Mouse (Mus musculus) spleen, adult 18-20 months (tissue): ENCODE measurements around the gene Cops4.
A peak's percentile ranks its signal among the peaks of the same experiment; 100 is the strongest.

ENCODE experiments used
- DNase-seq, 2 experiments: peaks; one replicate each; pipeline ENCODE4 v3.0.0; 2022; ENCODE audit warnings: mixed read lengths in 2 of 2

Gene Cops4

GRCm38 (mm10) chr5:100581622-100582434 lies 63.7 kb downstream of the Cops4 start:
- DNase-seq, result no peak

- peak in 1 of 2 experiments; percentile 35 for DNase-seq
Measured at GRCm38 (mm10) chr5:100582435-100582826, 64.3 kb downstream of the Cops4 start.

- no peak for DNase-seq
Measured at GRCm38 (mm10) chr5:100583066-100583465, 65.0 kb downstream of the Cops4 start.

GRCm38 (mm10) chr5:100585206-100585644 lies 67.1 kb downstream of the Cops4 start:
- DNase-seq, result peak in 1 of 2 experiments; percentile 34

- no peak for DNase-seq
Measured at GRCm38 (mm10) chr5:100585657-100586056, 67.5 kb downstream of the Cops4 start.

- DNase-seq, result no peak
Measured at GRCm38 (mm10) chr5:100587136-100587535, 69.0 kb downstream of the Cops4 start.

- DNase-seq, result no peak
Measured at GRCm38 (mm10) chr5:100587626-100588025, 69.5 kb downstream of the Cops4 start.

- no peak for DNase-seq
Measured at GRCm38 (mm10) chr5:100590505-100590904, 72.4 kb downstream of the Cops4 start.

GRCm38 (mm10) chr5:100594803-100595467 lies 76.8 kb downstream of the Cops4 start:
- no peak for DNase-seq

GRCm38 (mm10) chr5:100595999-100596398 lies 77.9 kb downstream of the Cops4 start:
- no peak for DNase-seq
